Mouse (Mus musculus) adrenal gland, postnatal 14 days (tissue): ENCODE measurements at regions not wholly inside any gene's neighbourhood (a gene's known extent, or its start where the extent isn't known, plus 50 kb on each side); places are given as distances from the start of the nearest gene placed in this dataset.

Source experiments
- DNase-seq: peaks from one replicate; pipeline ENCODE4 v3.0.0; 2021; ENCODE audit warnings: mixed read lengths

GRCm38 (mm10) chr13:51299047-51299760 is 109.2 kb upstream of the S1pr3 start:
- DNase-seq, result peak; percentile 67

- no peak for DNase-seq
Observed at GRCm38 (mm10) chr13:51301476-51301875, 107.0 kb upstream of the S1pr3 start.

DNA sequence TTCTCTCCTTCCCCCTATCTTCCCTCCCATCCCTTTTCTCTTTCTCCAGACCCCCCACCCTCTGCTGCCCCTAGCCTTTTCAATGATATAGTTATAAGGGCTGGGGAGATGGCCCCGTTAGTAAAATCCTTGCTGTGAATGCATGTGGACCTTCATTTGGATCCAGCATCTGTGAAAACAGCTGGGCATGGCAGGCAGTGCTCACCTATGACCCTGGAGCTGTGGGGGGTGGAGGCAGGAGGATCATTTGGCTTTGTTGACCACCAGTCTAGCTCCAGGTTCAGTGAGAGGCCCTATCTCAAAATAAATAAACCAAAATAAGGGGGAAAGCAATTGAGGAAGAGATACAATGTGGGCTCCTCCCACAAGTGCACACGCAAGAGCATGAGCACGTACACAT is 105.3 kb upstream of the S1pr3 start:
- DNase-seq, result no peak

GRCm38 (mm10) chr13:51304631-51305030 is 103.8 kb upstream of the S1pr3 start:
- DNase-seq, result no peak

DNA sequence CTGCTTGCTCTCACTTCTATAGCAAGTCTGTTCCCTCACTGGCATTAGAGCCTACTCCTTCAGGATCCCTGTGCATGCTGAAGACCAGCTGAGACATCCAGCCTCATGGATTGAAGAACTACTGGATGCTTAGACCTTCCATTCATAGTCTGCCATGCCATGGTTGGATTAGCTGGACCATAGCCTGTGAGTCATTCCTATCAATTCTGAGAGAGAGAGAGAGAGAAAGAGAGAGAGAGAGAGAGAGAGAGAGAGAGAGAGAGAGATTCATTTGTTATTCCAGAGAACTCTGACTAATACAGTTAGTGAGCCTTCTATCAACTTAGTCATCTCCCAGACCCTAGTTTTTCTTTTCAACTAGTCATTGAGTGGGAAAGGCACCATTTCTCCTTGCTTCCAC is 99.0 kb upstream of the S1pr3 start:
- no peak for DNase-seq

DNA sequence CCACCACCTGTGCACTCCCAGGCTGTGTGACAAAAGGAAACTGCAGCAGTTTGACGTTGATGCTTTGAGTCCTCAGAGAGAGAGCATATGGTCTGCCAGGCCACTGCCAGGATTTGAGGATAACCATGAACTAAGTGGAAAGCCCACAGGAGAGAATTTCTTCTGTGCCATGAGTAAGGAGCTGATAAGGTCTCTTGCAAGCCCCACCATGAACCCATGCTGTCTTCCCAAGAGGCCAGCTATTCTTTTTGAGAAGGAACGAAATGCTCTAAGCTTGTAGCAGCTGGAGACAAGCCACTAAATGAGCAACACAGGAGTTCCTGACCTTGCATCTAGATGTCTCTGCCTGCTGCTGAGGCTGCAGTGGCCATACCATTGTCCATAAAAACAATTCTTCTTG is 98.4 kb upstream of the S1pr3 start:
- DNase-seq, result no peak

- no peak for DNase-seq
Observed at GRCm38 (mm10) chr13:51311679-51312255, 96.7 kb upstream of the S1pr3 start.

DNA sequence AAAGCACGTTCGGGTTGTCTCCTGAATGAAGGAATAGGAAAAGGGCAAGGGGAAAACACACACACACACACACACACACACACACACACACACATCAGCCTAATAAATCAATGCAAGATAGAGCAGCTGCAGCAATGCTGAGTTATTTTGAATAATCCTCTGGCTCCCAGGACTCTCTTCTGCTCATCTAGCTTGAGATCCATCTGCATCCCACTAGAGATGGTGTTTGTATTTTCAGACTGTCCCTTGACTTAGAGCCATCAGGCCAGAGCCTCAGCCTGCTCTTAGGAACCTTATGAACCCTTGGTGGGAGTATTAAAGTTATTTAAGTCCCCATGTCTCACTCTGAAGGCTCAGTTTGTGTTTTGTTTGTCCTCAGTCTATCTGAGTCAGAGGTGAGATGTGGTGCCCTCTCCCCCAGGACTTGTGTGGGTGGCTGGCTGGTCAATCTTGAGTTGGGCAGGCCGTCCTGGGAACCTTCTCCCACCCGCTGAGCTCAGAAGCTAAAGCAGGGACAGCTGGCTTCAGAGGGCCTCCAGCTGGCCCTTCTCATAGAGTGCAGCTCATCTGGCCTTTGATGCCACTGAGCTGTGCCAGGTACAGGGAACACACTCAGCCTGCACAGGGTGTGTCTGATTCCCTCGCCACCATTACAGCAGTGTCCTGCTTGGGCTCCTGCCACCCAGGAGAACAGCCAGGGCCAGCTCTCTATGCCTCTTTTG is 95.1 kb upstream of the S1pr3 start:
- DNase-seq, result no peak

GRCm38 (mm10) chr13:51314541-51314977 is 93.9 kb upstream of the S1pr3 start:
- DNase-seq, result peak; percentile 45

DNA sequence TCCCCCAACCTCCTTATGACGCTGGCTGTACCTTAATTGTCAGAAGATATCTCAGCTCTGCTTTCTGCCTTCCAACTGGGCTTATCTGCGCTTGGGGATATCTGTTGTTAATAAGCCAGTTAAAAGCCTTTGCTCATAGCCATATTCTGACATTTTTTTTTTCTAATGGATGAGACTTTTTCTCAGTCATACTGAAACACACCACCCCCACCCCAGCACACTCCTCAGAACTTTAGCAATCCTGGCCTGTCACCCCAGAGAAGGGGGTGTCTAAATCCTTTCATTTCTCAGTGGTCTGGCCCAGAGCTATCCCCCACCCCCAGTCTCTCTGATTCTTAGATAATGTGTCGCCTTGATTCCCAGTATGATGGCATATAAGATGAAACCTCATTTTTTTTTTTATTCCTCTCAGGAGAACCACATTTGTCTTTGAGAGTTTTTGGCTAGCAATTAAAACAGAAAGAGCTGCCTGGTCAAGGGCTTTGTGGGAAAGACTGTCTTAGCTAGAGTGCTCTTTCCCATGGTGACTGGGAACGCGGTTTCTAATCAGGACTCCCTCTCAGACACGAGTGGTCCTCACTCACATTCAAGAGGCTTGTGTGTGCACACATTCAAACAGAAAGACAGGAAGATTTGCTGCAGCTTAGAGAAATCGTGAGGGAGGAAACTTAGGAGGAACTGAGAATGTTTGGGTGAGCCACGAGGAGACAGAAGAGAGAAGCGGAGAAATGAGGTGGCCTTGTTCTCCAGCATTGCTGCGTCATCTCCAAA is 93.2 kb upstream of the S1pr3 start:
- DNase-seq, result no peak

GRCm38 (mm10) chr13:51315779-51316041 is 92.7 kb upstream of the S1pr3 start:
- DNase-seq, result no peak

DNA sequence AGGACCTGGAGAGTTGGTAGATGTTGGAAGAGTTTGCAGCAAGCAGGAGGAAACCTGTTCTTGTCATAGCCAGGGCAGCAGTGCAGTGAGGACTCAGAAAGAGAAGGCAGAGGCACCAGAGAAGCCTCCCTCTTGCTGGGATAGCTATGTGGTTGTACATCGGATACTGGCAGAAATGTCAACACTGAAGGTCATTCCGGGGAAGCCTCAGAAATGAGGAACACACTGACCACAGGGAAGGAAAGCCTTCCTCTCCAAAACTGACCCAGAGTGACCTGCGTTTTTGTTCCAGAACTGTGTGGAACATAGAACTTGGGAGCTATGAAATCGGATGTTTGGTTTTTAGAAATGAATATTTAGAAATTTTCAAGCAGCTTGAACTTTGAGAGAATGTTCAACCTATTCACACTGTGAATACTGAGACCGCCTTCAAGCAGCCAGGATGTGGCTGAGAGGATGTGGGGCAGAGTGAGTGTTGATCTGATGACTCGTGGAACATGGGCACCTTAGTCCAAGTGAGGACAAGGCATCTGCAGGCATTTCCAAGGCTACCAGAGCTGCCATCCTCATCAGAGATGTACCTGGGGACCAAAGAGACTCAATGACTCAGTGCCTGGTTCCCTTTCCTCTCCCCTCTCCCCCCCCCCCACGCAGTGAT is 85.3 kb upstream of the S1pr3 start:
- no peak for DNase-seq

DNA sequence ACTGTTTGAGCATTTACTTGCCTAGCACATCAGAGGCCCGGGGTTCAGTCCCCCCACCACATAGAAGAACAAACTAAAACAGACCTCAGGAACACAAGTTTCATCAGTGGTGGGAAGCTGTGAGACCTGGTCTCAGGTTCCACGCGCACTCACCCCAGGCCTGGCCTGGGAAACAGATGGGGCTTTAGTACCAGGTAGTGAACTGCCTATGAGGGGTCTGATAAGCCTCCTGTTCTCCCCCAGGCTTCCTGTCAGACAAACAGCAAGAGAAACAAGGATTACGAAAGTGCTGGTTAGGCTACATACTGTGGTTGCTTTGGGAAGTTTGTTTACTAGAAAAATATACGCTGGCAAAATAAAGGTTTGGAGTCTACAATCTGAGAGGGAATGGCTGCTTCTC is 83.7 kb upstream of the S1pr3 start:
- no peak for DNase-seq

DNA sequence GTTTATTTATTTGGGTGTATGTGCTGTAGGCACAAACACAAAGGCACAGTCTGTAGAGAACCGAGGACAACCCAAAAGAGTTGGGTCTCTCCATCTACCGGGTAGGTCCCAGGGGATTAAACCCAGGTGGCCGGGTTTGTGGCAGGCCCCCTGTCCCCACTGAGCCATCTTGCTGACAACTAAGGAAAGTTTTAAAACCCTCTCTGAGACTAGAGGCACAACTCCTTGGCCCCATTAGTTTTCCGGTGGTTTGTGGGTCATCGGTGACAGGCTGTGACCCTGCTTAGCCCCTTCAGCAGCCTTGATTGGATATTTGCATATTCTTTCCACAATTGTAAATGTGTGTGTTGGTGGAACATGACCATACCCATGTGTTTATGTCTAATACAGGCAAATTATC is 83.1 kb upstream of the S1pr3 start:
- DNase-seq, result no peak

DNA sequence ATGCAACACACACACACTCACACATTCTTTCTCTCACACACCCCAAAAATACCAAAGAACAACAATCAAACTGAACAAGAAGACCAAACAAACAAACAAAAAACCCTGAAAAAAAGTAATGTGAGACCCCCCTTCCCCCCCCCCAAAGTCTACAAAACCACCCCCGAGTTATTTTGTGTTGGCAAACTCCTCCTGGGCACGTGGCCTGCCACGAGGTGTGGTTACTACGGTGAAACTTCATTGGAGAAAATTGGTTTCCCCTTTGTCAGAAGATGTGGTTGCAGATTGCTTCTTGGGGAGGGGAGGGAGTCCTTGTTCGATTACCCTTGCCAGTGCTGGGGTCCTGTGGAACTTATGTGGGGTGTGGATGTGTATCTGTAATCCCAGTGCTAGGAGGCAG is 82.3 kb upstream of the S1pr3 start:
- DNase-seq, result no peak

DNA sequence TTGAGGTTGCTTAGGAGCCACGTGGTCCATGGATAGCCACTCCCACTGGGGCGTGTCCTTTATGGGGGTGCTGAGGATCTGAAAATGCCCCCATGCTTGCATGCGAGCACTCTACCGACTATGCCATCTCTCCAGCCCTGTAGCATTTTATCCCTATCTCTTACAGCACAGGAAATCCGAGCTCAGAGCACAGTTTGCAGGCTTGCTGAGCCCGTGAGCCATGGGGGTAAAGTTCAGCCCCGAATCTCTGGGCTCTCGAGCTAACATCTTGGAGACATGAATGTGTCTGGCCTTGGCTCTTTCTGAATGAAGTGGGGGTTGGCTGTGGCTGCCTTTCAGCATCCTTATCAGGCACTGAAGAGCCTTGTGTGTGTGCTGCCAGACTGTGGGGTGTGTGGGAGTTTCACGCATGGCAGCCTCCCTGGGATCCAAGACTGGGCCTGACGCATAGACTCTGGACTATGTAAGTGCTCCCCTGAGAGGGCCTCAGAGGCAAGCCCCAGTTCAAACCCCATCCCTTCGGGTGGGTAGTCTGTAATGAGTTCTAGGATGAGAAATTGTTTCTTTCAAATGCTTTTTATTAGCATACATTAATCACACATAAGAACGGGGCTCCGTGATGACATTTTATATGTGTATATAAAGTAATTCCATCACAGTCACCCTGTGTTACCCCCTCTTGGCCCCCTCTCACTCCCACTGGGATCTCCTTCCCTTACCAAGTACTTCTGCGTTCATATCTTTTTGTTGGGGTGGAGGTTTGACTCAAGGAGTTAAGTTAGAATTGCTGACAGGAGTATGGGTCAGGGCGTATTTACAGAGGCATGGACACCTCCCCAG is 80.1 kb upstream of the S1pr3 start:
- DNase-seq, result peak; percentile 38

DNA sequence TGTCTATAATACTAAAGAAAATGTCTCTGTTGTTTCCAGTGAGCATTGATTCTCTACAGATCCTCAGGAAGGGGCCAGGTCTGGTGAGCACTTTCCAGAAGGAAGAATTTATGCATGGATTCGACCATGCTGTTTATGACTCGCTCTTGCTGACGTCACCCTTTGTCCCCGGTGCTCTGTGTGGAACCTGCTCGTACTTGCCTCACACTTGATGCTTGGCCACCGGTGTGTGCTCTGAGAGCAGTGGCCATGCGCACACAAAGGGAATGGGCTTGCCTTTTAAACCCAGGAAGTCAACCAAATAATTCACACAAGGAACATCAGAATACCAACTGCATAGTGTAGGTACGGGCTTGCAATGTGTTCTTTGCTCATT is 79.5 kb upstream of the S1pr3 start:
- no peak for DNase-seq

DNA sequence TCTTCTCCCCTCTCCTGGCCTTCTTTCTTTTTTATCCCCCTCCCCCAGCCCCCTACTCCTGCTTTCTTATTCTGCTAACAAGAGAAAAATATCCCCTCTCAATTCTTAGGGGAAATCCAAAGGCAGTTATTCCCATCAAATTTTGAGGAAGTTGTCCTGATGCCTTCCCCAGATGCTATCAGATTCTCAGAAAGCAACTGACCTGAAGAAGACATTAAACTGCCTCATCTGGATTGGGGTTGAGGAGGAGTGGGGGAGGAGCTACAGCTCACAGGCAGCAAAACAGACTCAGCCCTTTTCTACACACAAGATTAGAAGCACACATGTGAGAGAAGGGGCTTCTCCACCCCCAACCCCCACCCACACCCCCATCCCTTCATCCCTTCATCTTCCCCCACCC is 78.7 kb upstream of the S1pr3 start:
- DNase-seq, result no peak

DNA sequence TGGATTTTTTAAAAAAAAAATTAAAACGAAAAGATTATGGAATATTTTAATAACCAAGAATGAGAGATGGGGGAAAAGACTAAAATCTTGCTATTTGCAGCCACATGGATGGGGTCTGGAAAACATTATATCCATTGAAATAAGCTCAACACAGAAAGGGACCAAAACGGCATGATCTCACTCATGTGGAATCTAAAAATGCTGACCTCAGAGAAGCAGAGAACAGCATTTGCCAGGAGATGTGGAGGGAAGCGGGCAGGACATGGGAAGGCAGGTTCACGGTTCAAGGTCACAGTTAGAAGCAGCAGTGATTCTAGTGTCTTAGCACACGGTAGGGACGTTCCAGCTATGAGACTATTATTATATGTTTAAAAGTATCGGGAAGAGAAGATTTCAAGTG is 76.2 kb upstream of the S1pr3 start:
- DNase-seq, result peak; percentile 13

- DNase-seq, result no peak
Observed at GRCm38 (mm10) chr13:51333481-51333880, 75.0 kb upstream of the S1pr3 start.

- DNase-seq, result no peak
Observed at GRCm38 (mm10) chr13:51336726-51337125, 71.7 kb upstream of the S1pr3 start.

DNA sequence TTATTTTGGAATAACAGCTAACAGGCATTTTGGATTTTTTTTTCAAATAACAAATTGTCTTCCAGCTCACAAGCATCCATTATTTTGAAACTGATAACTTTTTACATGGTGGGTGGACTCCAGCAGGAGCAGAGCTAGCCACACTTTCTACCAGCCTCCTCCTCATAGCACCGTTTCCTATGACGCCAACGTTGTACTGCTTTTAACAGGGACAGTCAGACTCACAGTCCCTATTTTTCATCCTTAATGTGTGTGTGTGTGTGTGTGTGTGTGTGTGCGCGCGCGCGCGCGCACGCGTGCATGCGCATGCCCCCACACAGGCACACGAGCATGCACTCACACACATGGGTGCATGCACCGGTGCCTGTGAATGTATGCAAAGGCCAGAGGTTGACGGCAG is 70.5 kb upstream of the S1pr3 start:
- DNase-seq, result no peak
